Mouse (Mus musculus) midbrain, postnatal 0 days (tissue): ENCODE results near the gene Ubash3b. TPM values are rescaled to one million over a fixed set of nuclear protein-coding genes. Genes with fewer than 3 reads are reported as not detected.

Experiments used
- ATAC-seq: fragments of 200-750 bp; cut with Nextera tagmentation; 2 replicates; pipeline ENCODE4 v1.8.0; 2017; ENCODE audit warnings: moderate number of reproducible peaks, mild to moderate bottlenecking, moderate TSS enrichment, moderate library complexity; ENCODE audit not compliant: low FRiP score
- DNase-seq: peaks from one replicate; pipeline ENCODE4 v3.0.0-alpha.2; 2015; ENCODE audit warnings: low spot score
- H3K27ac ChIP-seq: fragments of 300-500 bp; sonication (generic); 2 replicates; pipeline ENCODE4 v1.5.1; 2014; ENCODE audit warnings: low read depth, mild to moderate bottlenecking, low read length, mixed read lengths
- H3K27me3 ChIP-seq: fragments of 300-500 bp; sonication (generic); 2 replicates; pipeline ENCODE4 v1.6.1; 2014; ENCODE audit warnings: low read length, control low read depth, mixed read lengths; ENCODE audit not compliant: insufficient read depth
- H3K36me3 ChIP-seq: fragments of 300-500 bp; sonication (generic); 2 replicates; pipeline ENCODE4 v1.6.1; 2014; ENCODE audit warnings: low read length, control low read depth, mixed read lengths; ENCODE audit not compliant: insufficient read depth
- H3K4me1 ChIP-seq: fragments of 300-500 bp; sonication (generic); 2 replicates; pipeline ENCODE4 v1.6.1; 2014; ENCODE audit warnings: mild to moderate bottlenecking, control low read depth, antibody characterized with exemption, low read length, mixed read lengths; ENCODE audit not compliant: insufficient read depth
- H3K4me2 ChIP-seq: fragments of 300-500 bp; sonication (generic); 2 replicates; pipeline ENCODE4 v1.6.1; 2014; ENCODE audit warnings: low read depth, mild to moderate bottlenecking, low read length, mixed read lengths; ENCODE audit not compliant: poor library complexity, severe bottlenecking
- H3K4me3 ChIP-seq: fragments of 300-500 bp; sonication (generic); 2 replicates; pipeline ENCODE4 v1.5.1; 2014; ENCODE audit warnings: low read depth, mild to moderate bottlenecking, low read length, moderate library complexity
- H3K9ac ChIP-seq: fragments of 300-500 bp; sonication (generic); replicated peaks from 2 replicates; pipeline ENCODE4 v1.6.1; 2014; ENCODE audit warnings: mild to moderate bottlenecking, low read length, moderate library complexity, mixed read lengths; ENCODE audit not compliant: poor library complexity, severe bottlenecking
- H3K9me3 ChIP-seq: fragments of 300-500 bp; sonication (generic); 2 replicates; pipeline ENCODE4 v1.6.1; 2016; ENCODE audit warnings: low read length, control low read depth
- CTCF ChIP-seq: IDR thresholded peaks from 2 replicates; pipeline ENCODE4 v1.5.1; 2016; ENCODE audit warnings: antibody characterized with exemption, mild to moderate bottlenecking
- WGBS: fragments of 180-500 bp; shearing (Covaris S2); extraction: QIAGEN DNeasy Blood & Tissue Kit; methylation state at CpG from one replicate; pipeline ENCODE4 v1.1.7; 2014; 5-methylcytosine and 5-hydroxymethylcytosine counted together
- polyA plus RNA-seq: library from polyadenylated mRNA; unstranded; fragments of >200 nt; fragmentation: Nextera tagmentation; extraction: Ambion mirVana; gene quantifications from 2 replicates; pipeline ENCODE4 v1.2.1, GENCODE M21; 2015
- total RNA-seq: library from RNA; depleted of rRNA; stranded (reverse); fragments of >200 nt; gene quantifications from 2 replicates; pipeline ENCODE4 v1.2.3, GENCODE M21; 2014

The Ubash3b gene
- total and polyA plus RNA-seq, 2 experiments from 2014 or later = 23.1 to 32.3 TPM

- no peaks in the 10 kb centered on the region for H3K27me3 ChIP-seq
- ATAC-seq (no peak), DNase-seq (no peak)
- WGBS = 77% methylated on average over 6 of the region's 6 CpGs
- H3K9ac ChIP-seq = no peak overlapping the region
- H3K36me3 ChIP-seq = no peaks in the 10 kb centered on the region
- no peak overlapping the region for H3K4me2 ChIP-seq
- no peaks in the 10 kb centered on the region for H3K9me3 ChIP-seq
- TF ChIP-seq CTCF = no peak
- H3K4me3 ChIP-seq = no peak overlapping the region
- no peak overlapping the region for H3K27ac ChIP-seq
- H3K4me1 ChIP-seq = no peaks in the 10 kb centered on the region
These were observed 22.3 kb downstream of the Ubash3b start for GRCm38 (mm10) chr9:41138987-41139808.

GRCm38 (mm10) chr9:41136691-41137467, 24.6 kb downstream of the Ubash3b start:
- Histone ChIP-seq H3K27ac (no peak overlapping the region), H3K36me3 (no peaks in the 10 kb centered on the region), H3K4me3 (no peak overlapping the region), H3K9ac (no peak overlapping the region), H3K27me3 (no peaks in the 10 kb centered on the region), H3K4me1 (no peaks in the 10 kb centered on the region), H3K9me3 (no peaks in the 10 kb centered on the region), H3K4me2 (no peak overlapping the region)
- ATAC-seq (no peak), DNase-seq (no peak)
- WGBS = 71% methylated on average over 7 of the region's 7 CpGs
- no peak for TF ChIP-seq CTCF

- TF ChIP-seq CTCF = no peak
- no peaks in the 10 kb centered on the region for H3K36me3 ChIP-seq
- no peaks in the 10 kb centered on the region for H3K4me1 ChIP-seq
- no peaks in the 10 kb centered on the region for H3K27me3 ChIP-seq
- no peak overlapping the region for H3K4me2 ChIP-seq
- H3K27ac ChIP-seq = no peak overlapping the region
- H3K9me3 ChIP-seq = no peaks in the 10 kb centered on the region
- H3K4me3 ChIP-seq = no peak overlapping the region
- ATAC-seq (no peak), DNase-seq (no peak)
- H3K9ac ChIP-seq = no peak overlapping the region
- 95% methylated on average over 2 of the region's 2 CpGs for WGBS
These were observed 25.2 kb downstream of the Ubash3b start for GRCm38 (mm10) chr9:41136273-41136672.

GRCm38 (mm10) chr9:41134907-41135306, 26.6 kb downstream of the Ubash3b start:
- no peak overlapping the region for H3K4me2 ChIP-seq
- 87% methylated on average over 4 of the region's 4 CpGs for WGBS
- no peaks in the 10 kb centered on the region for H3K4me1 ChIP-seq
- no peak overlapping the region for H3K9ac ChIP-seq
- H3K27me3 ChIP-seq = no peaks in the 10 kb centered on the region
- no peak for TF ChIP-seq CTCF
- H3K9me3 ChIP-seq = no peaks in the 10 kb centered on the region
- H3K27ac ChIP-seq = no peak overlapping the region
- ATAC-seq (no peak), DNase-seq (no peak)
- no peaks in the 10 kb centered on the region for H3K36me3 ChIP-seq
- no peak overlapping the region for H3K4me3 ChIP-seq

- DNase-seq = no peak
- Histone ChIP-seq H3K36me3 (no peaks in the 10 kb centered on the region), H3K9me3 (no peaks in the 10 kb centered on the region), H3K27ac (no peak overlapping the region), H3K27me3 (no peaks in the 10 kb centered on the region), H3K4me3 (no peak overlapping the region), H3K4me2 (no peak overlapping the region), H3K9ac (no peak overlapping the region), H3K4me1 (no peaks in the 10 kb centered on the region)
- TF ChIP-seq CTCF = no peak
- no peak for ATAC-seq
- 85% methylated on average over 8 of the region's 8 CpGs for WGBS
These were observed 30.9 kb downstream of the Ubash3b start for GRCm38 (mm10) chr9:41130563-41130962.
